Comparison of ENCODE assay signal across 8 mouse cellular contexts in genomic region chr17:79354174-79354443, GRCm38 (mm10). TPM values are rescaled to one million over a fixed set of nuclear protein-coding genes. Genes with fewer than 3 reads are reported as not detected.
DNase-seq lines count a peak whose midpoint lies in the region; ATAC-seq lines count a peak whose summit lies in the region.

No protein-coding gene starts in this region.

- peaks cover 49% of the 10 kb centered on the region for H3K4me1 ChIP-seq in heart, embryonic 10.5 days
- peaks cover 63% of the 10 kb centered on the region for H3K4me1 ChIP-seq in liver, embryonic 13.5 days (replicated peaks)

- whole genome bisulfite sequencing in heart, embryonic 10.5 days: 0% methylated on average over 6 of the region's 6 CpGs
- 1% methylated on average over 6 of the region's 6 CpGs for WGBS in liver, embryonic 13.5 days (ENCODE audit: insufficient replicate concordance)

- ATAC-seq in liver, embryonic 13.5 days (ENCODE audit: low read depth): no peak

- H3K9ac ChIP-seq in liver, embryonic 13.5 days: peak overlapping the region; percentile 96

- no peaks in the 10 kb centered on the region for H3K9me3 ChIP-seq in heart, embryonic 10.5 days
- H3K9me3 ChIP-seq in liver, embryonic 13.5 days (replicated peaks): no peaks in the 10 kb centered on the region

- H3K4me2 ChIP-seq in liver, embryonic 13.5 days: peak overlapping the region; percentile 100

- H3K27me3 ChIP-seq in heart, embryonic 10.5 days (ENCODE audit: insufficient read depth, poor library complexity, severe bottlenecking): no peaks in the 10 kb centered on the region
- no peaks in the 10 kb centered on the region; the same call in 1 of the 2 replicates for H3K27me3 ChIP-seq in liver, embryonic 13.5 days

- H3K36me3 ChIP-seq in heart, embryonic 10.5 days: no peaks in the 10 kb centered on the region
- peaks cover 24% of the 10 kb centered on the region for H3K36me3 ChIP-seq in liver, embryonic 13.5 days

- DNase-seq in heart, embryonic 10.5 days (ENCODE audit: low spot score): no peak
- DNase-seq in heart, adult 11 months: no peak
- DNase-seq in thymus, postnatal 0 days (ENCODE audit: low spot score): peak; percentile 65
- no peak for DNase-seq in thymus, postnatal 4 days
- DNase-seq in liver, embryonic 13.5 days: no peak
- DNase-seq in embryo, embryonic 11 days: no peak
- no peak for DNase-seq in MN1 (ENCODE audit: low spot score)
- DNase-seq in gastrocnemius, postnatal 10 days: no peak

- peak overlapping the region; percentile 74 for H3K4me3 ChIP-seq in heart, embryonic 10.5 days
- peak overlapping the region; percentile 84 for H3K4me3 ChIP-seq in liver, embryonic 13.5 days (replicated peaks)

- peak overlapping the region; percentile 90 for H3K27ac ChIP-seq in heart, embryonic 10.5 days
- H3K27ac ChIP-seq in liver, embryonic 13.5 days: peak overlapping the region; percentile 94

RNA-seq across cellular contexts. Expression of gene Cdc42ep3, which starts 0.8 kb away (rescaled TPM):
- 27.8 and 30.1 TPM in 2 replicates for polyA plus RNA-seq in heart, embryonic 10.5 days (2016; fragmentation: Nextera tagmentation; extraction: Ambion mirVana)
- 33.4 and 41.0 TPM in 2 replicates for polyA plus RNA-seq in thymus, postnatal 0 days (2015; fragmentation: Nextera tagmentation; extraction: Ambion mirVana)
- 58.4 and 76.9 TPM in 2 replicates for polyA plus RNA-seq in liver, embryonic 13.5 days (2015; fragmentation: Nextera tagmentation; extraction: Ambion mirVana)
- 10 to 100 TPM; 35.2 to 36.8 TPM for total RNA-seq in gastrocnemius, postnatal 10 days (2021)
